Mouse (Mus musculus) olfactory bulb, adult 2 months (tissue): ENCODE data around the gene Ankrd27.
"Not testable (repeated sequence)": the region's sequence is repeated elsewhere in the genome, so short reads cannot be mapped to it uniquely, and the experiment has no call there.

Experiments
- CTCF ChIP-seq: fragments of 200-500 bp; IDR thresholded peaks from 2 replicates; pipeline ENCODE4 v1.5.1; 2012; ENCODE audit warnings: low read depth, mild to moderate bottlenecking, low read length, moderate library complexity; ENCODE audit not compliant: insufficient read depth
- POLR2A ChIP-seq: fragments of 200-500 bp; IDR thresholded peaks from 2 replicates; pipeline ENCODE4 v1.6.1; 2012; ENCODE audit warnings: mild to moderate bottlenecking, low read depth, low read length, moderate library complexity; ENCODE audit not compliant: insufficient read depth

DNA sequence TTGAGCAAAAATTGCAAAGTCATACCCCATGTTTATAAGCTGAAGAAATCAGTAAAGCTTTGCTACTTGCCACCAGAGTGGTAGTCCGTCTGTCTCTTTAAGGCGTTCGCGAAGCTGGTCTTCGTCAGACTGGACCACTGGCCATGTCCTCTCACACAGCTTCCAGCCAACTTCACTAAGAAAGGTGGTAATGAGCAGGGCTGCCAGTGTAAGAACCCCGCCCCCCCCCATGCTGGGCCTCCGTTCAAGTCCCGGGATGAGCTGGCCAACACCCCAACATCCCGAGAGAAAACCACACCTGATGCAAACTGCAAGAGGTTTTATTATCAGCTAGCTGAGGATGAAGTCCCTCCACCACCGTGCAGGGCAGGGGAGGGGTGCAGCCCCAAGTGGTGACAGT, 21.2 kb upstream of the Ankrd27 start:
- not testable (repeated sequence) for TF ChIP-seq POLR2A, CTCF
